Comparison of ENCODE assay signal across 26 mouse cellular contexts in the genomic region with DNA sequence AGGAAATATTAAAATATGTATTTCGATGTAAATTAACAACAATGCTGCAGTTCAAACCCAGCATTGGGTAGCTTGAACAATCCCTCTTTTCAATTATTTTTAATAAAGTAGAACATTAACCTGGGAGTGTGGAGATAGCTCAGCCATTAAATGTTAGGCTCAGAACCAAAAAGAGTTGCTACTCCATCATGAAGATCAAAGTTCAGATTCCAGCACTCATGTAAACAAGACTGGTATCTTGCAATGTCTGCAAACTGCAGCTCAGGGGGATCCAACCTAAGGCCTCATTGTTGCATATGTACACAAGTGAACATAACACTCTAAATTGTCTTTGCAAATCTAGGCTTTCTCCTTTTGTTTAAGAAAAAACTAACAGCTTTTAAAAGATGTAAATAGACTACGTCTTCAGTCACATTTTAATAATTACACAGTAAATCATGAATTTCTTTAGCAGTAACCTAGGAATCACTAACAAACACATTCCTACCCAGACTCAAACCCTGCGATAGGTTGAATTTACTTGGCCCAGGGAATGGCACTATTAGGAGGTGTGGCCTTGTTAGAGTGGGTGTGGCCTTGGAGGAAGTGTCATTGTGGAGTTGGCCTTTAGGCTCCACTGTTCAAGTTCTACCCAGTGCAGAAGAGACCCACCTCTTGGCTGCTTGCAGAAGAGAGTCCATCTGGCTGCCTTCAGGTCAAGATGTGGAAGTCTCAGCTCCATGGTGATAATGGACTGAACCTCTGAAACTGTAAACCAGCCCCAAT. TPM values are rescaled to one million over a fixed set of nuclear protein-coding genes. Genes with fewer than 3 reads are reported as not detected.
DNase-seq lines count a peak whose midpoint lies in the region; ATAC-seq and TF ChIP-seq lines count a peak whose summit lies in the region.
"Had no signal": no experiment of that assay in that cellular context is flagged by ENCODE, and none has a peak within 500 bp of the region (broad histone marks: within the 10 kb centered on the region; RNA-seq: fewer than 3 reads in every experiment).

No protein-coding gene starts in this region.

- peak overlapping the region; percentile 81 for H3K27ac ChIP-seq in liver, adult 2 months (replicated peaks; ENCODE audit: insufficient read depth, low read depth, low read length)
- H3K27ac ChIP-seq in kidney, embryonic 16.5 days (ENCODE audit: low read length), result peak overlapping the region; percentile 70; the same call in 1 of the 2 replicates
- H3K27ac ChIP-seq in liver, embryonic 12.5 days, result no peak overlapping the region
- H3K27ac ChIP-seq in forebrain, embryonic 11.5 days (ENCODE audit: low read depth, low read length), result no peak overlapping the region
- H3K27ac ChIP-seq: embryonic facial prominence, embryonic 10.5 days; forebrain, embryonic 15.5 days; gastrocnemius, adult 2 months; heart, embryonic 13.5 days; hindbrain, postnatal 0 days; limb, embryonic 12.5 days had no signal

- H3K4me1 ChIP-seq in liver, adult 2 months (ENCODE audit: control insufficient read depth, insufficient read depth, low read length), result peaks cover 15% of the 10 kb centered on the region
- no peaks in the 10 kb centered on the region for H3K4me1 ChIP-seq in kidney, embryonic 16.5 days (ENCODE audit: insufficient read depth, low read length)
- H3K4me1 ChIP-seq in liver, embryonic 12.5 days, result no peaks in the 10 kb centered on the region
- H3K4me1 ChIP-seq in forebrain, embryonic 11.5 days (replicated peaks; ENCODE audit: control insufficient read depth, insufficient read depth, low read length), result no peaks in the 10 kb centered on the region
- H3K4me1 ChIP-seq: embryonic facial prominence, embryonic 10.5 days; forebrain, embryonic 15.5 days; heart, embryonic 13.5 days; limb, embryonic 12.5 days had no signal

- ATAC-seq in kidney, embryonic 16.5 days (ENCODE audit: low FRiP score, low TSS enrichment), result peak; percentile 90
- ATAC-seq in liver, embryonic 12.5 days, result peak; percentile 65
- no peak for ATAC-seq in forebrain, embryonic 11.5 days (replicated peaks; ENCODE audit: low FRiP score)
- ATAC-seq: forebrain, embryonic 15.5 days; hindbrain, postnatal 0 days; midbrain, embryonic 16.5 days had no signal

- intact Hi-C loops in heart, postnatal 14 days (cut with DNase I), result no loop called here

- TF ChIP-seq POLR2A in liver, adult 2 months (IDR thresholded peaks at IDR 0.05; ENCODE audit: extremely low read depth, insufficient read depth, low read length), result no peak

- H3K79me2 ChIP-seq in liver, adult 2 months (ENCODE audit: control insufficient read depth, insufficient read depth, low read length), result no peaks in the 10 kb centered on the region; the same call in 1 of the 2 replicates

- no peak overlapping the region for H3K4me3 ChIP-seq in liver, adult 2 months (ENCODE audit: insufficient read depth, low read depth, low read length)
- no peak overlapping the region for H3K4me3 ChIP-seq in kidney, embryonic 16.5 days (ENCODE audit: low read length)
- H3K4me3 ChIP-seq in liver, embryonic 12.5 days, result no peak overlapping the region
- H3K4me3 ChIP-seq in forebrain, embryonic 11.5 days (ENCODE audit: low read depth, low read length), result no peak overlapping the region
- H3K4me3 ChIP-seq: embryonic facial prominence, embryonic 10.5 days; forebrain, embryonic 15.5 days; gastrocnemius, adult 2 months; heart, embryonic 13.5 days; limb, embryonic 12.5 days had no signal

- peak; percentile 94 for DNase-seq in liver, adult 2 months (ENCODE audit: extremely low read depth, low read depth, low spot score)
- no peak for DNase-seq in liver
- DNase-seq in cerebellum, postnatal 14 days, result no peak
- no peak for DNase-seq in heart, postnatal 14 days
- DNase-seq in lung, postnatal 14 days, result no peak
- no peak for DNase-seq in forebrain, embryonic 11.5 days (ENCODE audit: low spot score)
- DNase-seq: adrenal gland, adult 8-10 months; cerebellum, postnatal 36 days; gastrocnemius, adult 2 months; heart, adult 11 months; spleen, adult 18-20 months had no signal

- no peaks in the 10 kb centered on the region for H3K27me3 ChIP-seq in liver, adult 2 months (ENCODE audit: control insufficient read depth, insufficient read depth, low read length)
- no peaks in the 10 kb centered on the region for H3K27me3 ChIP-seq in kidney, embryonic 16.5 days (ENCODE audit: insufficient read depth, low read length)
- no peaks in the 10 kb centered on the region for H3K27me3 ChIP-seq in liver, embryonic 12.5 days (replicated peaks)
- H3K27me3 ChIP-seq in forebrain, embryonic 11.5 days (ENCODE audit: control insufficient read depth, insufficient read depth, low read length), result no peaks in the 10 kb centered on the region
- H3K27me3 ChIP-seq: forebrain, embryonic 15.5 days; heart, embryonic 13.5 days; limb, embryonic 12.5 days had no signal

- 25% methylated on average over 3 of the region's 3 CpGs for WGBS in liver, adult 2 months
- WGBS in kidney, embryonic 16.5 days, result 78% methylated on average over 3 of the region's 3 CpGs
- WGBS in liver, embryonic 12.5 days (ENCODE audit: insufficient replicate concordance), result 74% methylated on average over 3 of the region's 3 CpGs
- WGBS in forebrain, embryonic 11.5 days, result 95% methylated on average over 3 of the region's 3 CpGs

- no peaks in the 10 kb centered on the region for H3K9me3 ChIP-seq in kidney, embryonic 16.5 days (ENCODE audit: low read length)
- no peaks in the 10 kb centered on the region for H3K9me3 ChIP-seq in liver, embryonic 12.5 days (replicated peaks)
- no peaks in the 10 kb centered on the region for H3K9me3 ChIP-seq in forebrain, embryonic 11.5 days (ENCODE audit: control insufficient read depth, low read length)
- H3K9me3 ChIP-seq: embryonic facial prominence, embryonic 10.5 days; forebrain, embryonic 15.5 days; heart, embryonic 13.5 days; limb, embryonic 12.5 days had no signal

- H3K9ac ChIP-seq in liver, adult 2 months (ENCODE audit: low read depth, low read length), result no peak overlapping the region
- H3K9ac ChIP-seq in kidney, embryonic 16.5 days (replicated peaks; ENCODE audit: low read length), result no peak overlapping the region
- no peak overlapping the region for H3K9ac ChIP-seq in liver, embryonic 12.5 days
- no peak overlapping the region for H3K9ac ChIP-seq in forebrain, embryonic 11.5 days (ENCODE audit: low read length)
- H3K9ac ChIP-seq: forebrain, embryonic 15.5 days; heart, embryonic 13.5 days; limb, embryonic 12.5 days had no signal

- peaks cover 6% of the 10 kb centered on the region for H3K36me3 ChIP-seq in liver, adult 2 months (ENCODE audit: control insufficient read depth, insufficient read depth, low read length)
- H3K36me3 ChIP-seq in kidney, embryonic 16.5 days (ENCODE audit: insufficient read depth, low read length), result peaks cover 8% of the 10 kb centered on the region
- peaks cover 12% of the 10 kb centered on the region for H3K36me3 ChIP-seq in liver, embryonic 12.5 days
- peaks cover 5% of the 10 kb centered on the region; the same call in 1 of the 2 replicates for H3K36me3 ChIP-seq in forebrain, embryonic 11.5 days (ENCODE audit: control insufficient read depth, insufficient read depth, low read length)

- TF ChIP-seq CTCF in liver, adult 2 months (IDR thresholded peaks at IDR 0.05; ENCODE audit: low read depth, low read length), result no peak

- H3K4me2 ChIP-seq in kidney, embryonic 16.5 days (replicated peaks; ENCODE audit: low read depth, low read length), result no peak overlapping the region
- no peak overlapping the region for H3K4me2 ChIP-seq in liver, embryonic 12.5 days
- no peak overlapping the region for H3K4me2 ChIP-seq in forebrain, embryonic 11.5 days (ENCODE audit: low read depth, low read length, severe bottlenecking)
- H3K4me2 ChIP-seq: forebrain, embryonic 15.5 days; heart, embryonic 13.5 days; limb, embryonic 12.5 days had no signal

RNA-seq across cellular contexts. Expression of a gene that starts 19.1 kb away (rescaled TPM):
- 66.4 and 76.7 TPM in 2 replicates for total RNA-seq in liver, adult 2 months (2014; rRNA removed)
- 56.0 and 60.0 TPM in 2 replicates for polyA plus RNA-seq in liver, adult 2 months (2012; rRNA removed)
- 36.6 and 42.2 TPM in 2 replicates for polyA plus RNA-seq in kidney, embryonic 16.5 days (2015; fragmentation: Nextera tagmentation; extraction: Ambion mirVana)
- polyA plus RNA-seq in liver, embryonic 12.5 days (2016; fragmentation: Nextera tagmentation; extraction: Ambion mirVana), result 10.0 and 10.8 TPM in 2 replicates
- 10 to 100 TPM; 17.7 to 18.5 TPM for total RNA-seq in heart, postnatal 14 days (2021)
- polyA plus RNA-seq in forebrain, embryonic 11.5 days (2014; fragmentation: Nextera tagmentation; extraction: Ambion mirVana), result 34.9 and 41.3 TPM in 2 replicates

RNA-seq across cellular contexts. Expression of a gene that starts 25.5 kb away (rescaled TPM):
- total RNA-seq in liver, adult 2 months (2014; rRNA removed), result 17.5 and 20.1 TPM in 2 replicates
- polyA plus RNA-seq in liver, adult 2 months (2012; rRNA removed), result 2.2 and 2.6 TPM in 2 replicates
- polyA plus RNA-seq in kidney, embryonic 16.5 days (2015; fragmentation: Nextera tagmentation; extraction: Ambion mirVana), result 31.9 and 32.4 TPM in 2 replicates
- 14.6 and 15.7 TPM in 2 replicates for polyA plus RNA-seq in liver, embryonic 12.5 days (2016; fragmentation: Nextera tagmentation; extraction: Ambion mirVana)
- 1 to 10 TPM; 8.4 to 9.5 TPM for total RNA-seq in heart, postnatal 14 days (2021)
- polyA plus RNA-seq in forebrain, embryonic 11.5 days (2014; fragmentation: Nextera tagmentation; extraction: Ambion mirVana), result 36.0 and 40.7 TPM in 2 replicates
- total RNA-seq: MEL had no signal

RNA-seq across cellular contexts. Expression of a gene that starts 39.8 kb away (rescaled TPM):
- total RNA-seq in liver, adult 2 months (2014; rRNA removed), result not detected in 2 replicates
- polyA plus RNA-seq in liver, adult 2 months (2012; rRNA removed), result not detected in 2 replicates
- polyA plus RNA-seq in kidney, embryonic 16.5 days (2015; fragmentation: Nextera tagmentation; extraction: Ambion mirVana), result 0.77 and 0.86 TPM in 2 replicates
- 0.44 and 0.57 TPM in 2 replicates for polyA plus RNA-seq in liver, embryonic 12.5 days (2016; fragmentation: Nextera tagmentation; extraction: Ambion mirVana)
- total RNA-seq in heart, postnatal 14 days (2021), result not detected
- polyA plus RNA-seq in forebrain, embryonic 11.5 days (2014; fragmentation: Nextera tagmentation; extraction: Ambion mirVana), result 3.5 and 4.7 TPM in 2 replicates
- total RNA-seq: adrenal gland, adult 8-10 months; gastrocnemius, adult 2 months; hematopoietic stem cell, adult 5-6 weeks; left cerebral cortex, adult 8-10 months; megakaryocyte, adult 5-6 weeks; MEL had no signal

RNA-seq across cellular contexts. Expression of a gene that starts 54.9 kb away (rescaled TPM):
- total RNA-seq in liver, adult 2 months (2014; rRNA removed), result not detected in 2 replicates
- not detected in 2 replicates for polyA plus RNA-seq in liver, adult 2 months (2012; rRNA removed)
- polyA plus RNA-seq in kidney, embryonic 16.5 days (2015; fragmentation: Nextera tagmentation; extraction: Ambion mirVana), result not detected in 2 replicates
- not detected in 2 replicates for polyA plus RNA-seq in liver, embryonic 12.5 days (2016; fragmentation: Nextera tagmentation; extraction: Ambion mirVana)
- not detected for total RNA-seq in heart, postnatal 14 days (2021)
- not detected in 2 replicates for polyA plus RNA-seq in forebrain, embryonic 11.5 days (2014; fragmentation: Nextera tagmentation; extraction: Ambion mirVana)
- total RNA-seq: gastrocnemius, adult 2 months; hematopoietic stem cell, adult 5-6 weeks; hindbrain, postnatal 0 days; megakaryocyte, adult 5-6 weeks; MEL had no signal
- polyA plus RNA-seq: embryonic facial prominence, embryonic 10.5 days; forebrain, embryonic 15.5 days; heart, embryonic 13.5 days; hindbrain, postnatal 0 days; limb, embryonic 12.5 days; lung, embryonic 16.5 days; midbrain, embryonic 16.5 days; stomach, embryonic 14.5 days; thymus, postnatal 0 days had no signal

Comparison
In these comparisons a context has a peak if more than half of its experiments do, and no peak if none do; other contexts are left out.
1. H3K27ac ChIP-seq: peak in liver, adult 2 months (single experiment) and kidney, embryonic 16.5 days (single experiment); none in liver, embryonic 12.5 days (single experiment) and forebrain, embryonic 11.5 days (single experiment).